Mouse (Mus musculus): ENCODE data around the gene Gm17268. TPM values are rescaled to one million over a fixed set of nuclear protein-coding genes. Genes with fewer than 3 reads are reported as not detected.

The Gm17268 gene
- polyA plus RNA-seq, 1 experiment from 2014 or later = not detected

DNA sequence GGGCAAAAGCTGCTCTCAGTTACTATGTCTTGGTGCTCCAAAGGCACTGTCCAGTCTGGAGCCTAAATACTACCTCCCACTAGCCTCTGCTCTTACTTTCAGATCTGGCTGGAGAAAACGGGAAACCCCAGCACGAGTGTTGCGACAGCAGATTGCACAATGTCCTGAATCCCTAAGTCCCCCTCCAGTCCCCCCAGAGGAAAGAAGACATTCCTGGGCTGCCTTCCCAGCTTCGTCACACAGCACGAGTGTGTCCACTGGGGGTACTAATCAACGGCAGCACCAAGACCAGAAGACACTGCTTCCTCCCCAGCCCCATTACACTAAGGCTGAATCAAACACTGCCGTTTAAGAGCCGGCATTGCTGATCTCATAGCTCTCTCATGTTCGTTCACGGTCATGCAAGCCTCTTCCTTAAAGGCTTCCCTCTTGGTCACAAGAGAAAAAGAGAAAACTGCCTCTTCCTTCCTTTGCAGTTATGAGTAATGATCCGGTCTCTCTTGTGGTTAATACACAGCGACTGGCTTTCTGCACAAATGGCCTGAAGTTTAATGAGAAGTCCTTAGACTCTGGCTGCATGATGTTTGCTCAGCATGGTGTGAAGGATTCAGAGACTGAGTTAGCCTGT, 31.5 kb downstream of the Gm17268 start:
- WGBS = 30% methylated on average over 12 of the region's 12 CpGs
- H3K4me2 ChIP-seq (ENCODE audit: low read depth, low read length) = 0 out of 2 replicates have a peak overlapping the region, but pooled peaks have one; percentile 11
- no peak overlapping the region for H3K9ac ChIP-seq (ENCODE audit: low read depth, low read length)
- no peaks in the 10 kb centered on the region for H3K9me3 ChIP-seq (ENCODE audit: control insufficient read depth, low read length)
- ATAC-seq (ENCODE audit: low read depth) (no peak), DNase-seq (ENCODE audit: low spot score) (peak; percentile 31)
- H3K36me3 ChIP-seq (ENCODE audit: control insufficient read depth, insufficient read depth, low read length) = no peaks in the 10 kb centered on the region
- H3K4me1 ChIP-seq (ENCODE audit: control insufficient read depth, insufficient read depth, low read length) = peaks cover 4% of the 10 kb centered on the region; the same call in 1 of the 2 replicates
- H3K4me3 ChIP-seq (ENCODE audit: low read depth, low read length) = no peak overlapping the region
- no peaks in the 10 kb centered on the region for H3K27me3 ChIP-seq (replicated peaks; ENCODE audit: control insufficient read depth, insufficient read depth, low read length)
- peak overlapping the region; percentile 23; the same call in 1 of the 2 replicates for H3K27ac ChIP-seq (replicated peaks; ENCODE audit: low read depth, low read length)

DNA sequence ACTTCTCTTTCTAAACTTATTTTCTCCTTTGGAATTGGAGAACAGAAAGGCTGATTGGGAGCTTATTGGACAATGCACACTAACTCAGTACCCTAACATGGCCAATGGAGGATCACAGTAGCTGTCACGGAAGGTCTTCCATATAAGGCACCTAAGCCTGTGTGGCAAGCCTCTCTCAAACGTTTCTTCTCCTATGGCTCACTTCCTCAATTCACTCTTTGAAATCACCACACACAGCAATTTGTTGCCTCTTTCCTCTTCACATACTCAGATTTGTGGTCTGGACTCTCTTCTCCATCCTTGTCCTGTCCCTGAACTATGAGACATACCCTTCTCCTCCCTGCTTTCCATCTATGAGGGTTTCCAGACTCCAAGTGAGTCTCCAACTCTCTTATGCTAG, 33.6 kb downstream of the Gm17268 start:
- peak; percentile 9 for DNase-seq (ENCODE audit: low spot score)
- no peaks in the 10 kb centered on the region for H3K36me3 ChIP-seq (ENCODE audit: control insufficient read depth, insufficient read depth, low read length)
- WGBS = 76% methylated on average over 2 of the region's 2 CpGs
- no peak overlapping the region for H3K4me3 ChIP-seq (ENCODE audit: low read depth, low read length)
- H3K4me1 ChIP-seq (ENCODE audit: control insufficient read depth, insufficient read depth, low read length) = peaks cover 7% of the 10 kb centered on the region; the same call in 1 of the 2 replicates
- ATAC-seq (ENCODE audit: low read depth) = no peak
- no peak overlapping the region for H3K9ac ChIP-seq (ENCODE audit: low read depth, low read length)
- no peaks in the 10 kb centered on the region for H3K9me3 ChIP-seq (ENCODE audit: control insufficient read depth, low read length)
- H3K27me3 ChIP-seq (replicated peaks; ENCODE audit: control insufficient read depth, insufficient read depth, low read length) = no peaks in the 10 kb centered on the region
- H3K27ac ChIP-seq (replicated peaks; ENCODE audit: low read depth, low read length) = no peak overlapping the region
- H3K4me2 ChIP-seq (ENCODE audit: low read depth, low read length) = no peak overlapping the region

DNA sequence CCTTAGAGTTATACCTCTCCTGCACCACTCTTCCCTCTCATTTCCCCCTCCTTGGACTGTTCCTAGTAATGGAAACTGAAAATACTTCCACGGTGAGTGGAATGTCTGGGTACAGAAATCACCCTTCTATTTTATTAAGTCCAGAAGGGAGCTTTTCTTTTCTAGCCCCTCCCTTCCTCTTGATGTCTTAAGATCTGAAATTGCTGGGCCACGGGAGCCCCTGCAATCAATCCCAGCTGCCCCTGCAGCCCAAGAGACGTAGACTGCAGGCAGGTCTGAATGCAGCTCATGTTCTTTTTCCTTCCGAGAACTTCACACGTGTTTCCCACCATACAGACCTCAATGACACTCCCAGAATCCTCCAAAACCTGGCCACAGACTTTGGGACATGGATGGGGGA, 37.8 kb downstream of the Gm17268 start:
- WGBS = 31% methylated on average over 5 of the region's 5 CpGs
- ATAC-seq (ENCODE audit: low read depth) (no peak), DNase-seq (ENCODE audit: low spot score) (peak; percentile 11)
- H3K4me3 ChIP-seq (ENCODE audit: low read depth, low read length) = no peak overlapping the region
- H3K27ac ChIP-seq (replicated peaks; ENCODE audit: low read depth, low read length) = no peak overlapping the region
- no peak overlapping the region for H3K4me2 ChIP-seq (ENCODE audit: low read depth, low read length)
- H3K9me3 ChIP-seq (ENCODE audit: control insufficient read depth, low read length) = no peaks in the 10 kb centered on the region
- H3K36me3 ChIP-seq (ENCODE audit: control insufficient read depth, insufficient read depth, low read length) = no peaks in the 10 kb centered on the region
- H3K27me3 ChIP-seq (replicated peaks; ENCODE audit: control insufficient read depth, insufficient read depth, low read length) = no peaks in the 10 kb centered on the region; the same call in 1 of the 2 replicates
- H3K9ac ChIP-seq (ENCODE audit: low read depth, low read length) = no peak overlapping the region
- peaks cover 3% of the 10 kb centered on the region; the same call in 1 of the 2 replicates for H3K4me1 ChIP-seq (ENCODE audit: control insufficient read depth, insufficient read depth, low read length)

DNA sequence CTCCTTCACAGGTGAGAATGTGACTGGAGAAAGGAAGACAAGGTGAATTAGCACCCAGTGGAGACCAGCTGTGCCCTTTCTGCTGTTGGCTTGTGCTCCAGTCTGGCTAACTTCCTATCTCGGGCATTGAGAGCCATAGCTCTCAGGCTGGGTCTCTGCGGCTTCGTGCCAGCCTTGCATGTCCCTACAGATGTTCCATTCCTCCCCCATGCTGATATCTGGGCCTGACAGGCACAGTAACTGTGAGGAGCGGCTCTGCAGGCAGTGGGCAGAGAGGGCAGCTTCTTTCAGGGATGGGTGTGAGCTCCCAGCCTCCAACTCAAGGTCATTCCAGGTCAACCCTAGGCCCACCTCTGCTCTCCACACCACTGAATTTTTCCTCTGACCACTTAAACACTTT, 38.9 kb downstream of the Gm17268 start:
- no peaks in the 10 kb centered on the region for H3K9me3 ChIP-seq (ENCODE audit: control insufficient read depth, low read length)
- no peak overlapping the region for H3K4me3 ChIP-seq (ENCODE audit: low read depth, low read length)
- peaks cover 3% of the 10 kb centered on the region; the same call in 1 of the 2 replicates for H3K4me1 ChIP-seq (ENCODE audit: control insufficient read depth, insufficient read depth, low read length)
- no peak overlapping the region for H3K27ac ChIP-seq (replicated peaks; ENCODE audit: low read depth, low read length)
- no peaks in the 10 kb centered on the region for H3K36me3 ChIP-seq (ENCODE audit: control insufficient read depth, insufficient read depth, low read length)
- H3K4me2 ChIP-seq (ENCODE audit: low read depth, low read length) = no peak overlapping the region
- H3K9ac ChIP-seq (ENCODE audit: low read depth, low read length) = no peak overlapping the region
- 72% methylated on average over 4 of the region's 4 CpGs for WGBS
- no peak for DNase-seq (ENCODE audit: low spot score)
- no peaks in the 10 kb centered on the region; the same call in 1 of the 2 replicates for H3K27me3 ChIP-seq (replicated peaks; ENCODE audit: control insufficient read depth, insufficient read depth, low read length)
- ATAC-seq (ENCODE audit: low read depth) = no peak

DNA sequence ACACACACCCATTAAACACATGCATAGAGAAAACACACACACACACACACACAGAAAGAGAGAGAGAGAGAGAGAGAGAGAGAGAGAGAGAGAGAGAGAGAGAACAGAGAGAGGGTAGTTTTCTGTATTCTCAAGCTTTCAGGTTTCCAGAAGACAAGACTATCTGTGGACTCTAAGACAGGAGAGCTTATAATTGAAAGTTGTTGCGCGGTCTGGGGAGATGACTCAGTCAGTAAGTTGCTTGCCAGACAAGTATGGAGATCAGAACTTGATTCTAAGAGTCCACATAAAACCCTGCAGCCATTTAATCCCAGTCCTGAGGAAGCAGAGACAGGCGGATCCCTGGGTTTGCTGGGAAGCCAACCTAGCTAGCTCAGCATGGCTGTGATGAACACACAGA, 39.7 kb downstream of the Gm17268 start:
- ATAC-seq (ENCODE audit: low read depth) = no peak
- 81% methylated on average over 3 of the region's 3 CpGs for WGBS
- no peak overlapping the region for H3K27ac ChIP-seq (replicated peaks; ENCODE audit: low read depth, low read length)
- DNase-seq (ENCODE audit: low spot score) = no peak
- no peaks in the 10 kb centered on the region for H3K9me3 ChIP-seq (ENCODE audit: control insufficient read depth, low read length)
- peaks cover 3% of the 10 kb centered on the region; the same call in 1 of the 2 replicates for H3K4me1 ChIP-seq (ENCODE audit: control insufficient read depth, insufficient read depth, low read length)
- no peak overlapping the region for H3K4me2 ChIP-seq (ENCODE audit: low read depth, low read length)
- H3K36me3 ChIP-seq (ENCODE audit: control insufficient read depth, insufficient read depth, low read length) = no peaks in the 10 kb centered on the region
- no peak overlapping the region for H3K9ac ChIP-seq (ENCODE audit: low read depth, low read length)
- H3K4me3 ChIP-seq (ENCODE audit: low read depth, low read length) = no peak overlapping the region
- no peaks in the 10 kb centered on the region; the same call in 1 of the 2 replicates for H3K27me3 ChIP-seq (replicated peaks; ENCODE audit: control insufficient read depth, insufficient read depth, low read length)

DNA sequence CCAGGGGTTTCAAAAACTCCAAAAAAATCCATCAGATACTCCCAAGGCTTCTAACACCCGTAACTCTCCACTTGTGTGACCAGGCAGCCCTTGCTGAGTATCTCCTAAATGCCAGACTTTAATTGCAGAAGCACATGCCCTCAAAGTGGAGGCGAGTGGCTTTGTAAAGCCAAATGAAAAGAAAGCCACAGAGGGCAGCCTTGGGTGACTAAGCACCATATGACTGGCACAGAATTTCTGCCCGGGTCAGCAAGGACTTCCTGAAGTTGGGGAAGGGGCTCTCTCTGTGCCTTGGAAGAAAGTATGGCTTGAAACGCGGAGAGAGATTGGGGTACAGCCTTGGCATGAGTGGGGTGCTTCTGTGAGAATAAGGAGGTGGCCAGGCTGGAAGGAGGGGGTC, 41.3 kb downstream of the Gm17268 start:
- 92% methylated on average over 5 of the region's 5 CpGs for WGBS
- Histone ChIP-seq H3K4me2 (ENCODE audit: low read depth, low read length) (no peak overlapping the region), H3K9ac (ENCODE audit: low read depth, low read length) (no peak overlapping the region), H3K4me1 (ENCODE audit: control insufficient read depth, insufficient read depth, low read length) (peaks cover 3% of the 10 kb centered on the region; the same call in 1 of the 2 replicates), H3K4me3 (ENCODE audit: low read depth, low read length) (no peak overlapping the region), H3K27ac (replicated peaks; ENCODE audit: low read depth, low read length) (no peak overlapping the region), H3K36me3 (ENCODE audit: control insufficient read depth, insufficient read depth, low read length) (no peaks in the 10 kb centered on the region), H3K27me3 (replicated peaks; ENCODE audit: control insufficient read depth, insufficient read depth, low read length) (no peaks in the 10 kb centered on the region; the same call in 1 of the 2 replicates), H3K9me3 (ENCODE audit: control insufficient read depth, low read length) (no peaks in the 10 kb centered on the region)
- DNase-seq (ENCODE audit: low spot score) = no peak
- no peak for ATAC-seq (ENCODE audit: low read depth)

DNA sequence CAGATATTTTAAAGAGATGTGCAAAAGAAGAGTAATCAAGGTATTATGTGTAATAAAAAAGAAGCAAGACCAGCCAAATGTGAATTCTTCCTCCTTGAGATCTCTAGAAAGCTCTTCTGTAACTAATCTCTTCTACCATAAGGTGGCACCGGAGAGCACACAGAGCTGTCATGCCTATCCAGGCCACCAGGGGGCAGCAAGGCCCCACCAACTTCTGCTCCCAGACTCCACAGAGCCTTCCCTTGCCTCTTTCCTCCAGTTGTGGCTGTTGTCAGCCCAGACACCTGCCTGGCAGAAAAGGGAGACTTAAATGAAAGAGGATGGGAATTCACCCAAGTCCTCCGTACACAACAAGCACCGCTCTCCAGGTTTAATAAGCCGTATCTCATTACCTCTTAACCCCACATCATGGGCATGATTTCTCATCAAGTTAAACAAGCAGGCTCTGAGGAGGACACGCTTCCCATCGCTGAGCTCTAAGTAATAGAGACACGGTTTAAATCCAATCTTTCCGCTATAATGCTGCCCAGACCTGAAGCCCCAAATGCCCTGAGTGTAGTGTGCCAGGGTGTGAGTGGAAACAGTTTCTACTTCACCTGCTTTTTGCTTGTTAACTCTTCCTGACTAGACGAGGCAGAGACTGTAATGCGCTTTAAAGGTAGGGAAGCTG, 42.1 kb downstream of the Gm17268 start:
- H3K36me3 ChIP-seq (ENCODE audit: control insufficient read depth, insufficient read depth, low read length) = no peaks in the 10 kb centered on the region
- WGBS = 53% methylated on average over 10 of the region's 10 CpGs
- H3K4me1 ChIP-seq (ENCODE audit: control insufficient read depth, insufficient read depth, low read length) = peaks cover 3% of the 10 kb centered on the region; the same call in 1 of the 2 replicates
- H3K4me3 ChIP-seq (ENCODE audit: low read depth, low read length) = no peak overlapping the region
- H3K9ac ChIP-seq (ENCODE audit: low read depth, low read length) = no peak overlapping the region
- H3K4me2 ChIP-seq (ENCODE audit: low read depth, low read length) = no peak overlapping the region
- H3K27me3 ChIP-seq (replicated peaks; ENCODE audit: control insufficient read depth, insufficient read depth, low read length) = no peaks in the 10 kb centered on the region; the same call in 1 of the 2 replicates
- H3K27ac ChIP-seq (replicated peaks; ENCODE audit: low read depth, low read length) = no peak overlapping the region
- ATAC-seq (ENCODE audit: low read depth) (peak; percentile 50), DNase-seq (ENCODE audit: low spot score) (peak; percentile 70)
- no peaks in the 10 kb centered on the region for H3K9me3 ChIP-seq (ENCODE audit: control insufficient read depth, low read length)

DNA sequence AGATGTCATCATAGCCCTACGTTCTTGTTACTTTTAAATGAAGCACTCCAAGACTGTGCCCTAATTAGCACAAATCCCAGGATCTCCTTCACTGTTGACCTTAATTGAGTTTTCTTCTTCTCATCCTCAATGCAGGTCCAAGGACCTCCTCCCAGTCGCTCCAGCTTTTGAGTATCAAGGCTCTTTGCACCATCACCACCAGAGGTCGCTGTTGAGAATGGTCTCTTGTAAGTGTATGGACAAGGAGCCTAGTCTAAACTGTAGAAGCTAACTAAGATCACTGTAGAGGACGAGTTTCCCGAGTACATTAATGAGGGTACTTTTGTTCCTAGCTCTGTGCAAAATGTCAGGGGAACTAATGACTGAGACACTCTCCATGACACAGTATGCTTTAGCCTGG, 55.2 kb downstream of the Gm17268 start:
- no peaks in the 10 kb centered on the region for H3K36me3 ChIP-seq (ENCODE audit: control insufficient read depth, insufficient read depth, low read length)
- H3K4me3 ChIP-seq (ENCODE audit: low read depth, low read length) = no peak overlapping the region
- no peaks in the 10 kb centered on the region for H3K9me3 ChIP-seq (ENCODE audit: control insufficient read depth, low read length)
- DNase-seq (ENCODE audit: low spot score) (peak; percentile 80), ATAC-seq (ENCODE audit: low read depth) (no peak)
- H3K9ac ChIP-seq (ENCODE audit: low read depth, low read length) = no peak overlapping the region
- WGBS = 37% methylated on average over 5 of the region's 5 CpGs
- no peaks in the 10 kb centered on the region for H3K27me3 ChIP-seq (replicated peaks; ENCODE audit: control insufficient read depth, insufficient read depth, low read length)
- no peak overlapping the region for H3K4me2 ChIP-seq (ENCODE audit: low read depth, low read length)
- H3K4me1 ChIP-seq (ENCODE audit: control insufficient read depth, insufficient read depth, low read length) = 0 out of 2 replicates have a peak, but pooled peaks cover 3% of the 10 kb centered on the region
- H3K27ac ChIP-seq (replicated peaks; ENCODE audit: low read depth, low read length) = no peak overlapping the region

Data from embryonic facial prominence, embryonic 14.5 days (tissue).